Mouse (Mus musculus) CH12.LX (cell line): ENCODE results near the gene Cd70.

ENCODE experiments used
- BHLHE40 ChIP-seq: IDR thresholded peaks from 2 replicates; pipeline ENCODE4 v1.6.1; 2011; ENCODE audit warnings: mild to moderate bottlenecking, low read depth, low read length, improper control_type of control experiment
- CHD2 ChIP-seq: IDR thresholded peaks from 2 replicates; pipeline ENCODE4 v1.6.1; 2011; ENCODE audit warnings: low read length, improper control_type of control experiment
- EP300 ChIP-seq: IDR thresholded peaks from 2 replicates; pipeline ENCODE4 v1.6.1; 2011; ENCODE audit warnings: low read length, improper control_type of control experiment
- POLR2A ChIP-seq: IDR thresholded peaks from 2 replicates; pipeline ENCODE4 v1.6.1; 2011; ENCODE audit warnings: low read depth, mild to moderate bottlenecking, improper control_type of control experiment, low read length
- POLR2AphosphoS2 ChIP-seq: IDR thresholded peaks from 2 replicates; pipeline ENCODE4 v1.6.1; 2011; ENCODE audit warnings: low read depth, low read length, improper control_type of control experiment
- RAD21 ChIP-seq: IDR thresholded peaks from 2 replicates; pipeline ENCODE4 v1.6.1; 2011; ENCODE audit warnings: low read depth, mild to moderate bottlenecking, low read length, improper control_type of control experiment, moderate library complexity
- TCF12 ChIP-seq: IDR thresholded peaks from 2 replicates; pipeline ENCODE4 v1.6.1; 2014; ENCODE audit warnings: low read depth, mild to moderate bottlenecking, inconsistent platforms, low read length, improper control_type of control experiment

GRCm38 (mm10) chr17:57123192-57124118 lies 26.1 kb downstream of the Cd70 start:
- TF ChIP-seq CHD2 (peak; percentile 88), POLR2A (peak; percentile 68), BHLHE40 (peak; percentile 96), RAD21 (no peak; the same call in none of the 2 replicates), EP300 (peak; percentile 92), TCF12 (peak; percentile 97), POLR2AphosphoS2 (peak; percentile 65)
